Mouse (Mus musculus) Patski (cell line): ENCODE results near the gene Sdhc. TPM values are rescaled to one million over a fixed set of nuclear protein-coding genes. Genes with fewer than 3 reads are reported as not detected.

Source experiments
- ATAC-seq: fragments of 100-300 bp; one replicate; pipeline ENCODE4 v1.8.0; 2021
- CTCF ChIA-PET: fragments of 350-600 bp; sonication (Branson Sonifier 250); formaldehyde crosslinking; loops from one replicate; lab custom pipeline; 2022; ENCODE audit warnings: inconsistent platforms; lab: Charles Lee
- POLR2A ChIA-PET: fragments of 350-600 bp; sonication (Branson Sonifier 250); formaldehyde crosslinking; loops from one replicate; lab custom pipeline; 2022; ENCODE audit warnings: antibody characterized with exemption, inconsistent platforms; lab: Charles Lee
- DNase-seq: peaks from one replicate; pipeline ENCODE4 v3.0.0-alpha.2; 2011; ENCODE audit warnings: low read depth, low spot score
- H3K27me3 ChIP-seq: fragments of 371-371 bp; one replicate; pipeline ENCODE4 v1.5.1; 2021
- CTCF ChIP-seq: fragments of 100-300 bp; IDR thresholded peaks from one replicate; pipeline ENCODE4 v1.5.1; 2021
- in situ Hi-C: fragments of 300-500 bp; cut with MboI; formaldehyde crosslinking; loops from 3 replicates; pipeline ENCODE4 v1.11.1; 2018; ENCODE audit warnings: low pct_unique_long_range_greater_than_20kb, mixed read lengths
- polyA plus RNA-seq: library from polyadenylated mRNA; unstranded; gene quantifications from one replicate; pipeline ENCODE4 v1.2.3, GENCODE M21; 2021

The Sdhc gene
- polyA plus RNA-seq, 1 experiment from 2014 or later, result 445 TPM

DNA sequence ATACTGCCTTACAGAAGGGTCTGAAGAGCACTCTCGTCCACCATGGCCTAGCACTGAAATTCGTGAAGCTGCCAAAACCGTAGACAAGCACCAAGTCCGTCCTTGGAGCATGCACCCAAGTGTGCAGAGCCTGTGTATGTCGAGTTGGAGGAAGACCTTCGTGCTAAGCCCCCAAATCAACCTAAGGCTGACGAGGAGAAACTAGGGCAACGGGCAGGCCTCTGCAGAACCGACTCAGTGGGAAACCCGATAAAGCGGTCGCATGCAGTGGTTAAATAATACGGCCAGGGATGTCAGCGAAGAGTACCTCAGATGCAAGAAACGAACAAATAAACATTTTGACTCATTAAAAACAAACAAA lies 39.8 kb downstream of the Sdhc start:
- in situ Hi-C loops, result loop anchor here (5.0 to 10.0 kb wide), 3 partner anchors 112 to 364 kb away; partner anchors contain the start of gene Tomm40l
- DNase-seq, result no peak

DNA sequence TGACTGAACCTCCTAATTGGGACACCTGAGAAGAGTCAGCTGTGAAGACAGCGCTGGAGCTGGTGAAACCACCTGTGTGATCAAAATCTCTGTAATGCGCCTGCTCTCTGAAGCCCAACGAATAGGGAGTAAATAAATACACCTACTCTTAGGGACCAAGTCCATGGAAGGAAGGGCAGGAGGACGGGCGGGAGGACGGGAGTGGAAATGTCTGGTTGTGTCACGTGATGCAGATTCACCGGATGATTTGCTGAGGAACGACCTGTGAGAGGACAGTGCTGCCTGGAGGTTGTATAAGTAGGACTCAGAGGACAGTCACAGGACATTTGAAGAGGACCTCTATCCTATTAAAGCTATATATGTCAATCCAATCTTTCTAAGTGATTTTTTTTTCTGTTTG lies 40.8 kb downstream of the Sdhc start:
- no peak for TF ChIP-seq CTCF

More for the DNA sequence above, 39.8 kb downstream of the Sdhc start:
- TF ChIP-seq CTCF, result no peak
- ATAC-seq, result no peak
- no peaks in the 10 kb centered on the region for H3K27me3 ChIP-seq
- ChIA-PET POLR2A (no interaction called here), CTCF (interaction anchor here (0.7 to 2.3 kb wide), 14 partner anchors 8 to 215 kb away, joined by 3 to 12 read pairs (median 4); partner anchors contain the start of genes B4galt3 and Ppox)

DNA sequence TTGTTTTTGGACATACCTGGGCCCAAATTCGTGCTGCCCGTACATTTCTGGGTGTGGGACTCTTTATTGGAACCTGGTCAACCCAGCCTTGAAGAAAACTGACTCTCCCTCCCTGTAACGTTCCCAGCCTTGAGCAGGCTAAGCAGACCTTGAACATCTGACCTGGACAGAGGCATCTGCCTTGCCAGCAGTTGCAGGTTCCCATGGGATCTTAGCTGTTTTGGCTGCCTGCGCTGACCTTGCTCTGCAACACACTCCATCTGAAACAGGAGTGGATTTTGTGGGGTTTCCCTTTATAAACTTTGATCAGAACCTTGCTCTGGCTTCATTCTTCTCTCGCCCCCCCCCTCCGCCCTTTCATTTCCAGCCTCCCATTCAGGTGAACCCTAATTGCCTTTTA lies 45.2 kb downstream of the Sdhc start:
- CTCF ChIA-PET, result no interaction called here
- no peak for ATAC-seq
- H3K27me3 ChIP-seq, result no peaks in the 10 kb centered on the region
- no peak for DNase-seq
- no peak for TF ChIP-seq CTCF
- POLR2A ChIA-PET, result no interaction called here
- in situ Hi-C loops, result loop anchor here (10.0 kb wide), 1 partner anchor 210 kb away; no protein-coding TSS in a partner anchor

More for the DNA sequence above, 40.8 kb downstream of the Sdhc start:
- ATAC-seq, result no peak
- POLR2A ChIA-PET, result no interaction called here
- no peaks in the 10 kb centered on the region for H3K27me3 ChIP-seq
- CTCF ChIA-PET, result interaction anchor here (1.0 kb wide), 1 partner anchor 148 kb away, joined by 3 read pairs; no protein-coding TSS in a partner anchor
- no peak for DNase-seq
- in situ Hi-C loops, result loop anchor here (5.0 to 10.0 kb wide), 4 partner anchors 113 to 365 kb away; partner anchors contain the start of gene Tomm40l

DNA sequence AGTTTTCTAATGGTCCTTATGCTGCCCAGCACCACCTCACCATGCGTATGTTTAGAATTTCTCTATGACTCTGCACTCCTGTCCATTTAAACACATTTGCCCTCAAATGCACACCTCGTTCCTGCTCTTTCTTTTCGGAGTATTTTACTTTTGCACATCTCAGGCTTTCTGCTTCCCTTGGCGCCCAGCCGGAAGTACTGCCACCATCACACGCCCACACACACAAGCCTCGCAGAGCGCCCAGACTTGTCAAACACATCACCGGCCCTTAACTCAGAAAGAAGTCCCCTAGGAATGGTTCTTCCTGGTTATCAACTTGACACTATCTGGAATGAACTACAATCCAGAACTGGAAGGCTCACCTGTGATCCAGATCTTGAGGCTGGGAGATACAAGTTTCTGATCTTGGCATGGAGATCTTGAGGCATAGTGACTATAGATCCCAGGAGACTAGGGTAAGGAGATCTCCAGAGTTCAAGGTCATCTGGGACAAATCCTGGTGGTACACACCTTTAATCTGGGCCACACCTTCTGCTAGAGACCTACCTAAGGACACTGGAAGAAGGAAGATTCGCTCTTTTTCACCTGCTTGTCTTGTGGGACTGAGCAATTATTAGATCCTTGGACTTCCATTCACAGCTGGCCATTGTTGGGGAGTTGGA lies 47.1 kb downstream of the Sdhc start:
- no peak for TF ChIP-seq CTCF
- in situ Hi-C loops, result loop anchor here (10.0 kb wide), 1 partner anchor 209 kb away; no protein-coding TSS in a partner anchor
- no peak for ATAC-seq
- ChIA-PET POLR2A (no interaction called here), CTCF (interaction anchor here (1.4 to 1.8 kb wide), 3 partner anchors 8 to 64 kb away, joined by 3 to 12 read pairs (median 4); no protein-coding TSS in a partner anchor)
- H3K27me3 ChIP-seq, result no peaks in the 10 kb centered on the region
- DNase-seq, result no peak

DNA sequence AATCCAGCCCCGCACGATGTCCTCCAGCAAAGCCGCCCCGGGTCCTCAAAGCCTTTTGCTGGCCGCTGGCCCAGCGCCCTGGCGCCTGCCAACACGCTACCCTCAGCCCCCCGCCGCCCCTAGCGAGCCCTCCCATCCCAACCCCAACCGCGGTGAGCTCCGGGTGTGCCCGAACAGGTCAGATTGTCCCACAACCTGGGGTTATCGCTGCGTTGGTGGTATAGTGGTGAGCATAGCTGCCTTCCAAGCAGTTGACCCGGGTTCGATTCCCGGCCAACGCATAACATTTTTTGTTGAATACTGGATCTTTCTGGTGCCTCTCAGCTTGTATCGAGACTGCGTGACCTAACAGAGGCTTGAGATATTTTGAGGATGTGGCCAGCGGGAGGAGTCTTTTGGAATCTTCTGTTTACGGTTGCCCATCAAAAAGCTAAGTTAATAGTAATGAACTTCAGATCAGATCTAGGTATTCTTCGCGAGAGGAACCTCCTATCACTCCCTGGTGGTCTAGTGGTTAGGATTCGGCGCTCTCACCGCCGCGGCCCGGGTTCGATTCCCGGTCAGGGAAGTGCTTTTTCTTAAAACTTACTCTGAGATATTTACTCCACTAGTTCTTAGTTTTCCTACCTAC lies 47.7 kb downstream of the Sdhc start:
- CTCF ChIA-PET, result interaction anchor here (1.0 to 1.8 kb wide), 4 partner anchors 9 to 178 kb away, joined by 3 to 12 read pairs (median 4); partner anchors contain the start of gene Ppox

DNA sequence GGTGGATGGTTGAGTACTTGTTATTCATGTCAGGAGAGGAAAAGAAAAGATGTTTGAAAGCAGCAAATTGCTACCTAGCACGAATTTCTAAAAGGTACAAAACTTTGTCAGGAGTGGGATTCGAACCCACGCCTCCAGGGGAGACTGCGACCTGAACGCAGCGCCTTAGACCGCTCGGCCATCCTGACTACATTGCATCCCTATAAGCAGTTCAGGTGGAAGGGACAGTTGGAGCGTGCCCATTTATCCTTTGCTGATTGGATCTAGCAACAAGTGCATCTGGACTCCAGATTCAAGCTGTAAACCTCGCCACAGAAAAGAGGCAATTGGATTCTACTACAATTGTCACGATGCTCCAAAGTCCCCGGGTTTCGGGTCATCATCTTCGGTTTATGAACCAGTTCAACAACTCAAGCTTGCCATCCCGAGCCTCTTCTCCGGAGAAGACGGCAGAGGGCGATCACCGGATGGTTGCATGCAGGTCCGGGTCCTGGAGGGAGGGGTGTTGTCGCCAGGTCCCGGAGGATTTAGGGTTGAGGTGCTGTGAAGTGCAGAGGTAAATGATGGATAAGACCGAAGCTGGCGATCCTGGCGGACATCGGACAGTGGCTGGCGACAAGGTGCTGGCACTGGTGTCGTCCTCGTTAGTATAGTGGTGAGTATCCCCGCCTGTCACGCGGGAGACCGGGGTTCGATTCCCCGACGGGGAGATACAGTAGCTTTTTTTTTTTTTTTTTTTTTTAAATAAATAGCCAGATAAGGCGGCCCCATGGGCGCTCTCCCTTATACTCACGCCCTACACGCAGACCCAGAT lies 48.5 kb downstream of the Sdhc start:
- DNase-seq (peak; percentile 48), ATAC-seq (peak; percentile 77)
- in situ Hi-C loops, result loop anchor here (10.0 kb wide), 1 partner anchor 207 kb away; no protein-coding TSS in a partner anchor
- peak; percentile 4 for TF ChIP-seq CTCF
- CTCF ChIA-PET, result interaction anchor here (1.0 to 1.8 kb wide), 4 partner anchors 9 to 179 kb away, joined by 3 to 12 read pairs (median 4); partner anchors contain the start of gene Ppox
- POLR2A ChIA-PET, result interaction anchor here (0.7 kb wide), 1 partner anchor 12 kb away, joined by 3 read pairs; the partner anchor contains the start of gene Cfap126
- H3K27me3 ChIP-seq, result no peaks in the 10 kb centered on the region

More for the DNA sequence above, 47.7 kb downstream of the Sdhc start:
- DNase-seq (no peak), ATAC-seq (peak; percentile 74)
- no peak for TF ChIP-seq CTCF
- POLR2A ChIA-PET, result no interaction called here
- in situ Hi-C loops, result loop anchor here (10.0 kb wide), 1 partner anchor 208 kb away; no protein-coding TSS in a partner anchor
- no peaks in the 10 kb centered on the region for H3K27me3 ChIP-seq

DNA sequence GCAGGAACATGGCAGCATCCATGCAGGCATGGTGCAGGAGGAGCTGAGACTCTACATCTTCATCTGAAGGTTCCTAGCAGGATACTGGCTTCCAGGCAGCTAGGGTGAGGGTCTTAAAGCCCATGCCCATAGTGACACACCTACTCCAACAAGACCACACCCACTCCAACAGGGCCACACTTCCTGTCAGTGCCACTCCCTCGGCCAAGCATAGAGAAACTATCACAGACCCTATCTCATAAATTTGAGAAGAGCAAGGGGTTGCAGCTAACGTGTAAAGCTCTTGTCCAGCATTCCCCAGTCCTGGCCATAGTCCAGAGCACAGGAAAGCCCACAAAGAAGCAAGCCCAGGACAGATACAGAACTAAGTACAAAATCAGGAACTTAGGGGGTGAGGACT lies 49.4 kb downstream of the Sdhc start:
- no peaks in the 10 kb centered on the region for H3K27me3 ChIP-seq
- in situ Hi-C loops, result loop anchor here (10.0 kb wide), 1 partner anchor 206 kb away; no protein-coding TSS in a partner anchor
- ChIA-PET POLR2A (no interaction called here), CTCF (no interaction called here)
- ATAC-seq, result no peak
- DNase-seq, result no peak
- no peak for TF ChIP-seq CTCF

DNA sequence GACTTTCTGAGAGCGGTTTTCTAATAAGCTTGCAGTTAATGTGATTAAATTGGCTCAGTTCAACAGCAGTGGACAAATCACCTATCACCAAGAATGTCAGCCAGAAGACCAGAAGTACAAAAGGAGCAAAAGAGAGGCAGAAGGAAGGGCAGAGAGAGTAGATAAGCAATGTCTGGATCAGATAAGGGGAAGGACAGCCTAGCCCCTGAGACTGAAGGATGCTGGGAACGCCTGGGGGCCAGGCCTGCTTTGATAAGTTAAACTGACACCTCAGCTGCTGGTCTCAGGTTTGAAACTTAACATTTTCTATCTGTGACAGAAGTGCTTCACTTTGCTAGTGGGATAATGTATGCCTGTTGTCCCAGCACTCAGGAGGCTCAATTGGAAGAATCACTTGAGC lies 52.8 kb downstream of the Sdhc start:
- DNase-seq (no peak), ATAC-seq (no peak)
- in situ Hi-C loops, result no loop called here
- CTCF ChIA-PET, result interaction anchor here (2.9 kb wide), 1 partner anchor 14 kb away, joined by 7 read pairs; no protein-coding TSS in a partner anchor
- H3K27me3 ChIP-seq, result no peaks in the 10 kb centered on the region
- TF ChIP-seq CTCF, result no peak
- POLR2A ChIA-PET, result no interaction called here

DNA sequence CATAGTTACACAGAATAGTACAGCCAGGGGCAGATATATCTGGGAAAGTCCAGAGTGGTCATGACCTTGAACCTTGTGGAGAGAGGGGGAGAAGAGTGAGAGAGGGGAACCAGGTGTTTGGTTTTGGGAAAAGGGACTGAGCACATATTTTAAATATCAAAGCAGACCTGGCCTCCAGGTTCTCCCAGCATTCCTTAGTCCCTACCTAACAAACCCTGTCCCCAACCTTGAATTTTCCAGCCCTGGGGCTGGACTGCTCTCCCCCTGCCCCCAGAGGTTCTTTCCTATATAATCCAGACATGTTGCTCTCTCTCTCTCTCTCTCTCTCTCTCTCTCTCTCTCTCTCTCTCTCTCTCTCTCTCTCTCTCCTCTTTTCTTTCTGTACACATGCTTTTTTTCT lies 53.3 kb downstream of the Sdhc start:
- ChIA-PET POLR2A (no interaction called here), CTCF (interaction anchor here (2.9 kb wide), 1 partner anchor 14 kb away, joined by 7 read pairs; no protein-coding TSS in a partner anchor)
- H3K27me3 ChIP-seq, result no peaks in the 10 kb centered on the region
- no peak for DNase-seq
- TF ChIP-seq CTCF, result no peak
- in situ Hi-C loops, result no loop called here
- ATAC-seq, result no peak
